Mouse (Mus musculus) left cerebral cortex, adult 8-10 months (tissue): ENCODE data around the gene Tenm2. TPM values are rescaled to one million over a fixed set of nuclear protein-coding genes. Genes with fewer than 3 reads are reported as not detected.

Experiments
- DNase-seq, 2 experiments: peaks; one replicate each; pipeline ENCODE4 v3.0.0; 2022; ENCODE audit warnings: low spot score in 2 of 2
- total RNA-seq, 4 experiments: library from RNA; stranded (reverse); gene quantifications; 2 replicates each; pipeline ENCODE4 v1.2.4; 2022

Gene Tenm2
- total RNA-seq, 4 experiments from 2014 or later: 89.1 to 98.1 (median 90.5) TPM

GRCm38 (mm10) chr11:36490085-36490484, 745.7 kb downstream of the Tenm2 start:
- DNase-seq: no peak

GRCm38 (mm10) chr11:36488666-36489065, 747.1 kb downstream of the Tenm2 start:
- DNase-seq: no peak

GRCm38 (mm10) chr11:36486092-36486491, 749.7 kb downstream of the Tenm2 start:
- no peak for DNase-seq

DNA sequence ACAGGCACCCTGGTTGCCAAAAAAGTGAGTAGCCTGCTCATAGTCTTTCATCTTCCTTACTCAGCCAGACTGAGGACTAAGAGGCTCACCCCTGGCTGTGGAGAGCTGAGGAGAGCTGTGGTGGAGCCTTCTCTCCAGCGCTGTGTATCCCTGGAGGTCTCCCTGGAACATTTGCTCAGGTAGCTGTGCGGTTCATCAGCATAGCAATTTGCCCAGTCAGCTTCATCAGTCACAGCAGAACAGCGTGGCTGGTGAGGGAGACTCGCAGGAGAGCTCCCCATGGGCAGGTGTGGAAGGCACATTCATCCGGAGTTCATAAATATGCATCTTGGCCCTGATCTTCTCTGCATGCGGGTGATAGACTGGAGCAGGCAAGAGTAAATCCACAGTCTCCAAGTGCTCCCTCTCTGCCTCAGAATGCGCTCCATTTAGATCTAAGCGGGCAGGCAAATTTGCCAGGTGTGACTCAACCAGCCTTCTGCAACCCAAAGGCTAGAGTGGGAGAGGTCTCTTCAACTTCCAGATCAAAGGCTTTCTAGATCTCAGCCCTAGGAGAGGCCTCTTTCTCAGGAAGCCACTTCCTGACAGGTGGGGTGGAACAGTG, 751.2 kb downstream of the Tenm2 start:
- peak in 1 of 2 experiments; percentile 43 for DNase-seq

- no peak for DNase-seq
Observed at GRCm38 (mm10) chr11:36482136-36482535, 753.6 kb downstream of the Tenm2 start.

- no peak for DNase-seq
Observed at GRCm38 (mm10) chr11:36481524-36481923, 754.2 kb downstream of the Tenm2 start.

DNA sequence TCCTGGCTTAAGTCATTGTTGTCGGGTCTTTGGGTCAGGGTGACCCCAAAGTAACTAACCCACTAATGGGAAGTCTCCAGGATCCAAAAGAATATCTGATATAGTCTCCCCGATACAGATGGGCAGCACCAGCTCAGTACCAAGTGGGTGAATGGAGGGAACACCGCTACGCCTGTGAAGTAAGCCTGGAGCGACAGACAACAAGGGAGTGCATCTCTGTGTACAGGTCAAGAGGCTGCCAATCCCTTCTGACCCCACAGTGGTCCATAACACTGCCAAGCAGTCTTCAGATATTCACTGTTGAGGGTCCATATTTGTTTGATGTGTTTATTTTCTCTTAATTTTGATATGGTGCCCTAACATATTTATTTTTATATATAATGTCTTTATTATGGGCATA, 754.7 kb downstream of the Tenm2 start:
- DNase-seq: no peak

- no peak for DNase-seq
Observed at GRCm38 (mm10) chr11:36469811-36470551, 765.8 kb downstream of the Tenm2 start.

DNA sequence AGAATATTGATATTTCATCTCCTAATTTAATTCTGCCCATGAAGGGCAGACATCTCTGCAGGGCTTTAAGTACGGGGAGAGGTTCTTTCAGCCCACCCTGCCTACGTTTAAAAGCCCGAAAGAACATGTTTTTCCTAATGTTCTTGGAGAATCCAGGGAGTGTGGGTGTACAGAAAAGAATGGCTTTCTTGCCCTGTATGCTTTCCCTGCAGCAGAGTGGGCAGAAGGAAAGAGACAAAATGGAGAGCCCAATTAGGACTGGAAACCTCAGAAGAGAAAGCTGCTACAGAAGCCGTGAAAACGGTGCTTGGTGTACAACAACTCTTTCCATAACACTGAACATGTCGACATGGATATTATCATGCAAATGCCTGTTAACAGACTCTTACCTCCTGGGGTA, 777.3 kb downstream of the Tenm2 start:
- DNase-seq: no peak

DNA sequence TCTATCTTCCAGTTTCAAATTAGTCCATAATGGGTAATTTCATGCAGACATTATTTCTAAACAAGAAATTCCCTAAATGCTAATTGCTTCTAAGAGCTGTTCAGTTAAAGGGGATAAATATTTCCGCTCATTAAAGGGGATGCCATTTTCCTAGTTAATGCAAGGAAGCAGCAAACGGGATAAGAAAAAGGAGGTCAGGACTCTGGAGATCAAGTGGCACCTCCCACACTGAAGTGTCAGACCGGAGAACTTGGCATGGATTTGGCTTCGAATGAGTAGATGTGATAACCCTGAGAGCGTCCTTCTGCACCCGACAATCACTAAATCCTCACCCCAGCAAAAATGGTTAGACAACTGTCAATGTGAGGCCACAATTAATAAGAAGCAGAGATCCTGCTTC, 781.7 kb downstream of the Tenm2 start:
- DNase-seq: no peak

DNA sequence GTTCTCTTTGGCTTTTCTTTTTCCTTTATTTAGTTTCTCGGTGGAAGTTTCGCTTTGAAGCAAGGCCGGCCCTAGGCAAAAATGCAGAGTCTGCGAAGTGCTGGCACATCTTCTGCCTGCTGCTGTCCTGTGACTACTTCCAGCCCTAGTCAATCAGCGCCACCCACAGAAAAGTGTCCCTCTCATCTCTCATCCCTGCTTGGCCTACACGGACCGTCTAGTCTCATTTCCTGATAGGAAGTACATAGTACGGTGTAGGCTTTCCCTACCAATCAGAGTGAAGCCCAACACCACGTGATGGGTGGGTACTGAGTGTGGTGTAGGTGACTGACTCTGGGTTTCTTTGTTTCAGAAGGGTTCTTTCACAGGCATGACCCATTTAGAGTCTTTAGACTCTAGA, 783.3 kb downstream of the Tenm2 start:
- DNase-seq: no peak

DNA sequence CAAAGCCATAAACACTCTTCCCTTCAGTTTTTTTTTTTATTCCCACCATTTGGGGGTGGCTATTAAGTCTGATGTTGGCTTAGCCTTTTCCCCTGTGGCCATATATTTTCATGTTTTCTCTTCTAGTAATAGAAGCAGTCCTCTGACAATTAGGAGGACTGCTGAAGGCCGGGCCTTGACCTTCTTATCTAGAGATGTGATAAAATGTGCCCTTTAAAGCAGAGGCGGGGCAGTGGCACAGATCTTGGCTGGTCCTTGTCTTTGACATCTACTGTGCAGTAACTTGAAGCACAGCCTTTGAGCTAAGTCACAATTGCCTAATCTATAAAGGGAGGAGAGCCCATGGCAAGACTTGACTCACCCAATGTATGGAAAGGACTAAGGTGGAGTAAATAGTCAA, 789.4 kb downstream of the Tenm2 start:
- DNase-seq: no peak

- no peak for DNase-seq
Observed at GRCm38 (mm10) chr11:36443821-36444220, 791.9 kb downstream of the Tenm2 start.

DNA sequence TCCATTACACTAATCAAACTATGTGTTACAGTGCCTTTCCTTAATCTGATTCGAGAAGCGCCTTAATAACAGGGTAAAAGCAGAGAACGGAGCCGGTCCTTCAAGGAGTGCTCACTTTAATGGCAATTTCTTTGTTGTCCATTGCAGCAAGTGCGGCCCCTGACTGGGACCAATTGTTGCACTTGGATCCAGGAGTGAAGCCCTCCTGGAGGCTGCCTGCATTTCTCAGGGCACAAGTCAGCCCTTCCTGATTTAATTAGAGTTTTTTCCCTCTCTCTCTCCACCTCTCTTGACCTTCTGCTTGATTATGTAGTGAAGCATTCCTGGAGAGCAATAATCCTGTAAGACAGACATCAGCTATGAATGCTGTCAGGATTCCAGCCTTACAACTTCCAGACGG, 794.0 kb downstream of the Tenm2 start:
- no peak for DNase-seq

DNA sequence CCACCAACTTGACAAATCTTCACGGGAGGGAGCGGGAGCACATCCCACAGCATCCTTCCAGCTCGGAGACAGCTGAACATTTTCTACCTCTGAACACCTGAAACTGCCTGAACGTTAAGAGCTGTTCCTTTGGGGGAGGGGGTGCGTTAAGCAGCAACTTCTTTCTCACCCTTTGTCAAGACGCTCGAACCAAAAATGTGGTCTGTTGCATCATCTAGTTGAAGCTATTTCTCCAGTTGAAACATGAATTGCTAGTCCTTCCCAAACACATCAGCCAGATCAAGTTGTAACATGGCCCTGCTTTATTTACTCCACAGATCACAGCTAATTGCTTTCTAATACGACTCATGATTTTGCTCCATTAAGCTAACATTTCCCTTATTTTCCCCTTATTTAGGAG, 799.5 kb downstream of the Tenm2 start:
- no peak for DNase-seq

DNA sequence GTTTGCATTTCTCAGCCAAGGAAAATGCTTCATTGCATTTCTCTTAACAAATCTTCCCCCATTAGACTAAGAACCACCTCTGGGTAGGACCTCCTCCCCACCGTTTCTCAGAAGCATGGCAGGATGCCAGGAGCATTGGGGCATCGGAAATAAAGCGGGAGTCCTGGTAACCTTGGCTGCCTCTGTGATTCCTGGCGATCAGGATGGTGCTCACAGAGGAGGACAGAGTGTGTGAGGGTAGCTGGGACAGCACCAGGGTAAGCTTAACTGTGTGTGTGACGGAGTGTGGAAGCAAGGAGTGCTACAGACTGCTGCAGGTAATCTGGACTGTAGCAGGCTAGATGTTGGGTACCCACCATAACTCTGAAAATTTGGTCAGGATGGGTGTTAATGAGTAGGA, 806.8 kb downstream of the Tenm2 start:
- DNase-seq: no peak

DNA sequence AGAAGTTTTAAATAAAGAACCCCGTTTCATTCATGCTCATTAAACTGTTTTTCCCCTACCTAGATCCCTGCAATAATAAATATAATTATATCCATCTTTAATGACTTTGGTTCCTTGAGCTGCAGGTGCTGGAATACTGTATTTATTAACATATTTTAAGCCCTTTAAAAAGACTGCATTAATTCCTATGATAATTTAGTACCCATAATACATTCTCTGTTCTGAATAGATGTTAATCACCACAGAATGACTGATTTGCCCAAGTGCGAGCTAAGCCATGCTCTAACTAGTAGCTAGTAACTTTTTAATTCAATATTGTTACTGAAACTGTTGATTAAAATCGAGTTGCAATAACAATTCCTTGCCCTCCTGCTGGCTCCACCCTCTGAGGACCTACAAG, 810.8 kb downstream of the Tenm2 start:
- no peak for DNase-seq

GRCm38 (mm10) chr11:36420047-36420446, 815.7 kb downstream of the Tenm2 start:
- DNase-seq: no peak

GRCm38 (mm10) chr11:36415244-36415643, 820.5 kb downstream of the Tenm2 start:
- no peak for DNase-seq

DNA sequence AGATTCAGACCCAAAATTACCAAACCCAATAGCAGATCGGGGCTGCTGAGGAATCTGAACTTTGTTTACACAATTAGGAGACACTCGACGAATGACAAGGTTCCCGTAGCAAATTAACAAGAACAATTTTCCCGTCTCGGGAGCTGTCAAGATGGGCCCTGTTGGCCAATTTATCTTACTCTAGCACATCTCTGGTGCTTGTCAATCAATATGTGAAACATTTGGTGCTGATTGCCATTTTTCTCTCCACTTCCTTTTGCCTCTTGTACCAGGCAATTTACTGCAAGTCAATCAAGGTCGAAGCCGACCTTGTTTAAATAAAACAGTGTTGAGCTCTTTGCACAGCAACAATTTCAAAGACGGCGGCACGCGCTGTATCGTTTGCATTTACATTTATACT, 824.9 kb downstream of the Tenm2 start:
- DNase-seq: no peak

DNA sequence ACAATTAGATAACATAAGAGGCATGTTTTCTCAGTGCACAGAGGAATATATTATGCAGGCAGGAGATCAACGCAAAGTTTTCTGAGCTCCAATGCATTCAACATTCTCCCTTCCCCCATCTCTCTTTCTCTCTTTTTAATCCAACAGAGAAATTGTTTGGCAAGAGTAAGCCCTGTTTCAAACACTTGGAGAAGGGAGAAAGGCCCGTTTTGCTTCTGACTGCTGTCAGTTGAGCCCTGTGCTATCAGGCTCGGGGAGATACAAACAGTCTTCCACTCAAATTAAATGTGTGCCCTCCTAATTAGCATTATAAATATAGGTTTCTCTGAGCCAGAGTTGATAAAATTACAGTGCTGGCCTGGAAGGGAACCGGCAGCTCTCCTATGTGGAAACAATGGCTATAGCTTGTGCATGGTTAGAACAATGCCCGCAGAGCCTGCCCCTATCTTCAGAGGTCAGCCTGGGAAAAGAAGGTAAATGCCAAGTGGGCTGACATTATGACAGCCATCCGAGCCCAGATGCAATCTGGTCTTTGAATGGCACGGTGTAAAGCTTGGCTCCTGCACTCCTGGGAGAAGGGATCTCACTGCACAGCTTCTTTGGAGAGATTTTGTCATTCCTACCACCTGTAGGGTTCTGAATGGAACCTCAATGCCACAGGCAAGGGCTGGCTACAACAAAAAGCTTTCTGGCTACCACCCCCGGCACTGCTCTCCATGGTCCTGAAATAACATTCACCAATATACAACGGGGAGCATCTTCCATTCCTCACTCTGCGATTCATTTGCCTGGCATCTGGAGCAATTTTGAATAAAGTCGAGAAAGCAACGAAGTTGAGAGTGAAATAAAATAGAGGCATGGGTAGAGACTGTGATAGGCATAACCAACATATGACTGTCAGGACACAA, 839.7 kb downstream of the Tenm2 start:
- DNase-seq: no peak

DNA sequence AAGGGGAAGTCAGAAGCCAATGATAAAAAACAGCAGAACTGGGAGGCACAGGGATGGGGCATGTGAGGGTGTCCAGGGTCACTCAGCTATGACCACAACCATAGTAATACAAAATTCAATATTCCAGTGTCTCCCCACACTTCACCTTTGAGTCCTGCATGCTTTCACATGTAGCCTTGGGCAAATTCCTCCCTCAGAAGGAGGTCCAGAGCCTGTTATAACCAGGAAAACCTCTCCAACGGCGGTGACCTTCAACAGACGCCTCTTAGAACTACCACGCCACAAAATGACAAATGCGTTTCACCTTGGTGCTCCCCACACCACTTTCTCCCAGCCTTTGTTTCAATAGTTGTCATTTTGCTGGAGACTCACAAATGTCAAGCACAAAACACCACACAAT, 851.1 kb downstream of the Tenm2 start:
- DNase-seq: no peak
